Mouse (Mus musculus): ENCODE data around the gene Zmynd8. TPM values are rescaled to one million over a fixed set of nuclear protein-coding genes. Genes with fewer than 3 reads are reported as not detected.

Gene Zmynd8
- polyA plus RNA-seq, 1 experiment from 2014 or later: 43.5 TPM

DNA sequence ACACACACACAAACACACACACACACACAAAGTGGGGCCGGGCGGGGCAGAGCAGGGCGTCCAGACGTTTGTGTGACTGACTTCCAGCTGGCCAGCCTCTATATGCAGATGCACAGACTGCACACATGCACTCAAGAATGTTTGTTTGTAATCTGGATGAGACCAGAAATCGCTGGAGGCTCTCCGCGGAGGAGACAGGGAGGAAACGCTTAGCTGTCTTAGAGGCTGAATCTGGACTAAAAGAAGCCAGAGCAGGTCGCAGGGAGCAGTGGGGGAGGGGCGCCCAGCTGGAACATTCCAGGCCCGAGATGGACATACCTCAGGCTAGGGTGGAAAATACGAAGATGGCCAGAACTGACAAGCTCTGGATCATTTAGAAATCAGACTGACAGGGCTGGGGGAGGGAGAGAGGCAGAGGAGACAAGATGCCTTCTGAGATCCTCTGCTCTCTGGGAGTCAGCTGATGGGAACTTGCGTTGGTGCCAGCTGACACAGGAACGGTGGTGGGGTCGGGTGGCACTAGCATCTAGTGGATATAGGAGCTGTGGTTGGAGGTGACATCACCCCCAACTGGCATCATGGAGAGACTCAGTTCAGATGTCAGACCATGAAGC lies 7.6 kb upstream of the Zmynd8 start:
- DNase-seq (ENCODE audit: low spot score) (no peak), ATAC-seq (ENCODE audit: insufficient number of reproducible peaks, low FRiP score, low TSS enrichment, low read depth) (no peak)
- Histone ChIP-seq H3K27me3 (ENCODE audit: control insufficient read depth, insufficient read depth, low read length) (no peaks in the 10 kb centered on the region), H3K4me1 (ENCODE audit: control insufficient read depth, insufficient read depth, low read length) (peaks cover 4% of the 10 kb centered on the region; the same call in 1 of the 2 replicates), H3K9me3 (ENCODE audit: control insufficient read depth, low read length) (no peaks in the 10 kb centered on the region), H3K4me2 (ENCODE audit: low read depth, severe bottlenecking) (no peak overlapping the region), H3K4me3 (ENCODE audit: low read depth, low read length) (no peak overlapping the region), H3K36me3 (ENCODE audit: control insufficient read depth, insufficient read depth, low read length) (no peaks in the 10 kb centered on the region), H3K27ac (replicated peaks; ENCODE audit: low read depth, low read length) (no peak overlapping the region), H3K9ac (ENCODE audit: low read length) (no peak overlapping the region)
- WGBS: 32% methylated on average over 15 of the region's 15 CpGs

DNA sequence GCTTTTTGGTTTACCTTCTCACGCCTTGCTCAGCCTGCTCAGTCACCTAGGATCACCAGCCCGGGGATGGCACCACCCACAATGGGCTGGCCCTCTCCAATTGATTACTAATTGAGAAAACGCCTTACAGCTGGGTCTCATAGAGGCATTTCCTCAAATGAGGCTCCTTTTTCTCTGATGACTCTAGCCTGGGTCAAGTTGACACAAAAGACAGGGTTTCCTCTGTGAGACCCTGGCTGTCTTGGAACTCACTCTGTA lies 2.2 kb upstream of the Zmynd8 start:
- Histone ChIP-seq H3K27ac (replicated peaks; ENCODE audit: low read depth, low read length) (peak overlapping the region; percentile 84), H3K4me3 (ENCODE audit: low read depth, low read length) (no peak overlapping the region), H3K9me3 (ENCODE audit: control insufficient read depth, low read length) (no peaks in the 10 kb centered on the region), H3K9ac (ENCODE audit: low read length) (no peak overlapping the region; the same call in 1 of the 2 replicates), H3K27me3 (ENCODE audit: control insufficient read depth, insufficient read depth, low read length) (no peaks in the 10 kb centered on the region), H3K4me1 (ENCODE audit: control insufficient read depth, insufficient read depth, low read length) (peaks cover 22% of the 10 kb centered on the region), H3K36me3 (ENCODE audit: control insufficient read depth, insufficient read depth, low read length) (no peaks in the 10 kb centered on the region), H3K4me2 (ENCODE audit: low read depth, severe bottlenecking) (peak overlapping the region; percentile 28; the same call in 1 of the 2 replicates)
- WGBS: 8% methylated on average over 3 of the region's 3 CpGs
- no peak for ATAC-seq (ENCODE audit: insufficient number of reproducible peaks, low FRiP score, low TSS enrichment, low read depth)
- no peak for DNase-seq (ENCODE audit: low spot score)

DNA sequence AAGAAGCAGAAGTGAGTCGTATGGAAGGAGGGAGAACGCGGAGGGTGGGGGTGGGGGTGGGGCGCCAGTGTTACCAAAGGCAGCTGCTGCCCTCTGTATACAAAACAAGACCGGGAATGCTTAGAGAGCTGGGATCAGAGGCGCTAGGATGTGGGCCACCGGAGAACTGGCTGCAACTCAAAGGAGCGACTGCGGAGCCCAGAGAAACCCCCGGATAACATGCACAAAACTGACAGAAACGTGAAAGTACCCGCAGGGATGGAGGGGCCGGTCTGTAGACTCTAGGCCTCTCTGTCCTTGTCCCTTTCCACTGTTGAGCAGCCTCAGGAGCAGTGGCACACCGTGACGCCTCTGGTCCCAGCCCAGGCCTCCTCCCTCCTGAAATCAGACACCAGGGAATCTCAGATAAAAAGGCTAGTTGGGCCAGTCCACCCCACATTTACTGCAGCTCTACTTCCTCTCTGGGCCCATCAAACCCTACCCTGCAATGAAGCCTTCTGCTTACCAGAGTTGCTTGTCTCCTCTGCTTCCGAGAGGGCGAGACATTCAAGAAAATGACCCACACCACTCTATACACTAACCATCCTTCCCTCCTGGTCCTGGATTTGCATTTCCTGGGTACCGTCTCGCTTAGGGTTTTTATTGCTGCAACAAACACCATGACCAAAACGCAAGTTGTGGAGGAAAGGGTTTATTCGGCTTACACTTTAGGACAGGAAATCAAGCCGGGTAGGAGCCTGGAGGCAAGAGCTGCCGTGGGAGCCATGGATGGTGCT lies 1.7 kb upstream of the Zmynd8 start:
- no peak overlapping the region for H3K4me3 ChIP-seq (ENCODE audit: low read depth, low read length)

DNA sequence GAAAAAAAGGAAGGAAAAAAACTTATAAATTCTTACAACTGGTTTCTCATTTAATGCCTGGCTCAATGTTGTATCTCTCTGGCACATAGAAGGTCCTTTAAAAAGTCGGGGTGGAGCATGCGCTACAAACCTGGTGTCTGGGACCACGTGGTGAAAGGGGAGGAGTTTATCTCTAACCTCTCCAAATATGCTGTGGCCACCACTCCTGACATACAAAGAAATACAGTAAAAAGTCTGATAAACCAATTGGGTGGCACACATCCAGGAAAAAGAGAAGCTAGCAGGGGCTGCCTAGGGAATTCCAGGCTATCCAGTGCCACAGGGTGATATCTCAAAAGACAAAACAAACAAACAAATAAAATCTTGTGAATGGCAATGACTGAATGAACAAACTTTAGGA lies 1.1 kb upstream of the Zmynd8 start:
- H3K9ac ChIP-seq (ENCODE audit: low read length): no peak overlapping the region
- H3K4me1 ChIP-seq (ENCODE audit: control insufficient read depth, insufficient read depth, low read length): peaks cover 22% of the 10 kb centered on the region
- H3K4me2 ChIP-seq (ENCODE audit: low read depth, severe bottlenecking): peak overlapping the region; percentile 28; the same call in 1 of the 2 replicates
- WGBS: 19% methylated on average over 3 of the region's 3 CpGs
- ATAC-seq (ENCODE audit: insufficient number of reproducible peaks, low FRiP score, low TSS enrichment, low read depth): no peak
- DNase-seq (ENCODE audit: low spot score): peak; percentile 28
- H3K9me3 ChIP-seq (ENCODE audit: control insufficient read depth, low read length): no peaks in the 10 kb centered on the region
- no peaks in the 10 kb centered on the region for H3K27me3 ChIP-seq (ENCODE audit: control insufficient read depth, insufficient read depth, low read length)
- H3K27ac ChIP-seq (replicated peaks; ENCODE audit: low read depth, low read length): peak overlapping the region; percentile 84
- H3K36me3 ChIP-seq (ENCODE audit: control insufficient read depth, insufficient read depth, low read length): no peaks in the 10 kb centered on the region
- no peak overlapping the region for H3K4me3 ChIP-seq (ENCODE audit: low read depth, low read length)

More for the DNA sequence above, 1.7 kb upstream of the Zmynd8 start:
- Histone ChIP-seq H3K9ac (ENCODE audit: low read length) (peak overlapping the region; percentile 53; the same call in 1 of the 2 replicates), H3K27ac (replicated peaks; ENCODE audit: low read depth, low read length) (peak overlapping the region; percentile 84), H3K36me3 (ENCODE audit: control insufficient read depth, insufficient read depth, low read length) (no peaks in the 10 kb centered on the region), H3K9me3 (ENCODE audit: control insufficient read depth, low read length) (no peaks in the 10 kb centered on the region), H3K4me2 (ENCODE audit: low read depth, severe bottlenecking) (peak overlapping the region; percentile 28), H3K4me1 (ENCODE audit: control insufficient read depth, insufficient read depth, low read length) (peaks cover 22% of the 10 kb centered on the region), H3K27me3 (ENCODE audit: control insufficient read depth, insufficient read depth, low read length) (no peaks in the 10 kb centered on the region)
- WGBS: 2% methylated on average over 23 of the region's 23 CpGs
- DNase-seq (ENCODE audit: low spot score): peak; percentile 74
- ATAC-seq (ENCODE audit: insufficient number of reproducible peaks, low FRiP score, low TSS enrichment, low read depth): peak; percentile 65; the same call in 1 of the 2 replicates

DNA sequence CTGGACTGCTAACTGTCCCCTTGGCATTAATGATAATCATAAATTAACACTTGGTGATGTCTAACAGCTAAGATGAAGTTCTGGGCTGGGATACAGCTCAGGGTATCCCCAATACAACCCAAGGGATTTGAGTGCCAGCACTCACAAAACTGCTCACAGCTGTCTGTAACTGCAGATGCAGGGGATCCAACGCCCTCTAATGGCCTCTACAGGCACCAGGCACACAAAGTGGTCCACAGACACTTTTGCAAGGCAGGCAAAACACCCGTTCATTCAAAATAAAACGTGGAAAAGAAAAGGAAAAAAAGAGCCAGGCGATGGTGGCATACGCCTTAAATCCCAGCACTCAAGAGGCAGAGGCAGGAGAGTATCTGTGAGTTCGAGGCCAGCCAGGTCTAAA lies 658 bp upstream of the Zmynd8 start:
- Histone ChIP-seq H3K4me2 (ENCODE audit: low read depth, severe bottlenecking) (no peak overlapping the region), H3K9ac (ENCODE audit: low read length) (0 out of 2 replicates have a peak overlapping the region, but pooled peaks have one; percentile 4), H3K4me1 (ENCODE audit: control insufficient read depth, insufficient read depth, low read length) (peaks cover 22% of the 10 kb centered on the region), H3K36me3 (ENCODE audit: control insufficient read depth, insufficient read depth, low read length) (no peaks in the 10 kb centered on the region), H3K27ac (replicated peaks; ENCODE audit: low read depth, low read length) (peak overlapping the region; percentile 84), H3K27me3 (ENCODE audit: control insufficient read depth, insufficient read depth, low read length) (no peaks in the 10 kb centered on the region), H3K4me3 (ENCODE audit: low read depth, low read length) (no peak overlapping the region), H3K9me3 (ENCODE audit: control insufficient read depth, low read length) (no peaks in the 10 kb centered on the region)
- ATAC-seq (ENCODE audit: insufficient number of reproducible peaks, low FRiP score, low TSS enrichment, low read depth) (no peak), DNase-seq (ENCODE audit: low spot score) (peak; percentile 51)
- WGBS: 31% methylated on average over 6 of the region's 6 CpGs

DNA sequence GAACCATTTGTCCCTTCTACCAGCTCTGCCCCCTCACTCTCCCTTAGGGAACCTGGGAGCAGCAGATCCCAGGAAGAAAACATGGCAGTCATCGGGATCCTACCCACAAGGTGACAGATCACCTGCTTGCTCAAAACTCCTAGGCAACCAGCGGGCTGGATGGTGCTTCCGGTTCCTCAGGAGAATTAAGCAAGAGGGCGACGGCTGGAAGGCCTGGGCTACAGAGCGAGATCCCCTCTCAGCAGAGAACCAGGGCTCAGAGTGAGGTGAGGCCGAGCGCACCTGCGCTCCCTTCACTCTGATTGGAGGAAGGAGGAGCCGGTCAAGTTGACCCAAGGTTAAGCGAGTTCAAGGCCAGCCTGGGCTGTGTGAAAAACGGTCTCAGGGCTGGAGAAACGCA lies 2.6 kb downstream of the Zmynd8 start:
- no peaks in the 10 kb centered on the region for H3K9me3 ChIP-seq (ENCODE audit: control insufficient read depth, low read length)
- peaks cover 22% of the 10 kb centered on the region for H3K4me1 ChIP-seq (ENCODE audit: control insufficient read depth, insufficient read depth, low read length)
- no peak overlapping the region for H3K9ac ChIP-seq (ENCODE audit: low read length)
- ATAC-seq (ENCODE audit: insufficient number of reproducible peaks, low FRiP score, low TSS enrichment, low read depth) (no peak), DNase-seq (ENCODE audit: low spot score) (peak; percentile 20)
- H3K4me3 ChIP-seq (ENCODE audit: low read depth, low read length): no peak overlapping the region
- no peak overlapping the region for H3K4me2 ChIP-seq (ENCODE audit: low read depth, severe bottlenecking)
- 70% methylated on average over 13 of the region's 13 CpGs for WGBS
- H3K36me3 ChIP-seq (ENCODE audit: control insufficient read depth, insufficient read depth, low read length): no peaks in the 10 kb centered on the region
- no peaks in the 10 kb centered on the region for H3K27me3 ChIP-seq (ENCODE audit: control insufficient read depth, insufficient read depth, low read length)
- no peak overlapping the region for H3K27ac ChIP-seq (replicated peaks; ENCODE audit: low read depth, low read length)

DNA sequence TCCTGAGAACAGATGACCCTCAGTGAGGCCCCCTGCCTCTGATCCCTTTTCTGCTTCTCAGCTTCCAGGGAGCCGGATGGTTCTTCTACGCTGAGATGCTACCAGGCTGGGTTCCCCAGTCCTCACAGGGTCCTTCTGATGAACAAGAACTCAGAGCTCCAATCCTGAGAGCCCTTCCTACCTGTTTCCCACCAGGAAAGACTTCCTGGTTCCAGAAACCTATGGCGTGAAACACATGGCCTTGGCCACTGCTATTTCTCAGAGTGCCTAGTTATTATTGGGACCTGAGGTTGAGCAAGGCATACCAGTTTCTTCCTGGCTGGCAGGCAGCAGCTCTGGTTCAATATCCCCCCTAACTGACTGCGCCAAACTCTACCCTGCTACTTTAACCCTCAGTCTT lies 3.1 kb downstream of the Zmynd8 start:
- H3K36me3 ChIP-seq (ENCODE audit: control insufficient read depth, insufficient read depth, low read length): no peaks in the 10 kb centered on the region
- ATAC-seq (ENCODE audit: insufficient number of reproducible peaks, low FRiP score, low TSS enrichment, low read depth): no peak
- no peaks in the 10 kb centered on the region for H3K9me3 ChIP-seq (ENCODE audit: control insufficient read depth, low read length)
- H3K4me3 ChIP-seq (ENCODE audit: low read depth, low read length): no peak overlapping the region
- no peaks in the 10 kb centered on the region for H3K27me3 ChIP-seq (ENCODE audit: control insufficient read depth, insufficient read depth, low read length)
- 79% methylated on average over 4 of the region's 4 CpGs for WGBS
- 0 out of 2 replicates have a peak overlapping the region, but pooled peaks have one; percentile 5 for H3K27ac ChIP-seq (replicated peaks; ENCODE audit: low read depth, low read length)
- H3K4me1 ChIP-seq (ENCODE audit: control insufficient read depth, insufficient read depth, low read length): peaks cover 18% of the 10 kb centered on the region
- no peak overlapping the region for H3K4me2 ChIP-seq (ENCODE audit: low read depth, severe bottlenecking)
- DNase-seq (ENCODE audit: low spot score): peak; percentile 20
- no peak overlapping the region for H3K9ac ChIP-seq (ENCODE audit: low read length)

DNA sequence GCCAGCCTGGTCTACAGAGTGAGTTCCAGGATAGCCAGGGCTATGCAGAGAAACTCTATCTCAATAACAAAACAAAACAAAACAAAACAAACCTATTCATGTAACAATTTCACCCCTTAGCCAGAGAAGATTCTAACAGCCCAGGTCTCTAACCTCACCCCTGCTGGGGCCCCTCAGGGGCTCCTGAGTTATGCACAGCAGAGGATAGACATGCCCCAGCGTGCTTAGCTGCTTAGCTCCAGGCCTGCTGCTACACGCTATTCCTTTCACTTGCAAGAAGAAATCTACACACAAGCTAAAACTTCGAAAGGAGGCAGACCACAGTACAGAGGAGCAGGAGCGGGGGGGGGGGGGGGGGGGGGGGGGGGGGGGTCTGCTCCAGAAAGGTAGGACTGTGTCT lies 4.3 kb downstream of the Zmynd8 start:
- H3K27ac ChIP-seq (replicated peaks; ENCODE audit: low read depth, low read length): no peak overlapping the region
- no peak overlapping the region for H3K4me2 ChIP-seq (ENCODE audit: low read depth, severe bottlenecking)
- no peak overlapping the region for H3K9ac ChIP-seq (ENCODE audit: low read length)
- H3K9me3 ChIP-seq (ENCODE audit: control insufficient read depth, low read length): no peaks in the 10 kb centered on the region
- H3K4me1 ChIP-seq (ENCODE audit: control insufficient read depth, insufficient read depth, low read length): peaks cover 9% of the 10 kb centered on the region
- H3K27me3 ChIP-seq (ENCODE audit: control insufficient read depth, insufficient read depth, low read length): no peaks in the 10 kb centered on the region
- peak; percentile 46 for DNase-seq (ENCODE audit: low spot score)
- no peak for ATAC-seq (ENCODE audit: insufficient number of reproducible peaks, low FRiP score, low TSS enrichment, low read depth)
- no peak overlapping the region for H3K4me3 ChIP-seq (ENCODE audit: low read depth, low read length)
- 66% methylated on average over 3 of the region's 4 CpGs for WGBS
- no peaks in the 10 kb centered on the region for H3K36me3 ChIP-seq (ENCODE audit: control insufficient read depth, insufficient read depth, low read length)
